Mouse (Mus musculus) ovary, adult 10 weeks (tissue): ENCODE data around the gene Gm10964. TPM values are rescaled to one million over a fixed set of nuclear protein-coding genes. Genes with fewer than 3 reads are reported as not detected.

Experiments
- polyA plus RNA-seq: library from polyadenylated mRNA; stranded (reverse); fragments of 350-450 nt; fragmentation: Illumina TruSeq; extraction: RNeasy Lipid Tissue Mini Kit (QIAGEN cat#74804); gene quantifications from one replicate; pipeline ENCODE4 v1.2.3, GENCODE M21; 2014

Gene Gm10964
- not detected for polyA plus RNA-seq

GRCm38 (mm10) chr3:103739329-103739728 is at the start of gene Gm10964:
Gm10964 (plus strand) TSS chr3:103739366.

DNA sequence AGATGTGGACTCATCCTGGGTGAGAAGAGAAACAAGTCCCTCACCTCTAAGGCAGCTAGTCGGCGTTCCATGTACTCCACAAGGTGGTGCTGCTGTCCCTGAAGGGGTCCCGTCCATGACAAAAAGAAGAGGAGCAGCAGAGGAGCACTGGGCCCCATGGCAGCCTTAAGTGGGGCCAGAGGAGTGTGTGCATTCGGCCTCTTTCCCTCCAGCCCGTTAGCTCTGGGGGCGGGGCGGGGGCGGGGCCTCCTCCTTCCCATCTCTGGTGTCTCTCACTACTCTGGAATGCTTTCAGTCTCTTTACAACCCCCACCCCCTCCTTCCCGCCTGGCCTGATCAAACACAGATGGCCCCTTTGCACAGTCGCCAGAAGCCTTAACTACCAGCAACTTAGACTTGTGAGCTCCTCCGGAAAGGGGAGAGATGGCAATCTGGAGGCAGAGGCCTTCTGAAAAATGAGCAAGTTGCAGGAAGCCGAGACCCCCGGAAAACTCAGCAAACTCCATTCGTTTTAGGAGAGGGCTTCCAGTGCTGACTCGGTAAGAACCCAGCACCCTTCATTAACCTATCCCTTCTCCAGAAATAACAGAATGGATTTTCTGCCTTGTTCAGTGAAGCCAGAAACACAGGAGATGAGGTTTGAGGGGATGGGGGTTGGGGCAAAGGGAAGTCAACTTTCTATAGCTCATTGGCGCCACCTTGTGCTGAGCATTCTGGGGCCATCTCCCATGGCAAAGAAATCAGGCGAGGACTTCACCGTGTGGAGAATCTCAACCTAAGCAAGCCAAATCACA is 1.2 kb upstream of the Gm10964 start, which contains the start of gene Olfml3:
TSS of gene Olfml3 (minus strand) at position 224 of the 794 bp plus-strand sequence.

GRCm38 (mm10) chr3:103791230-103792110 is 52.3 kb downstream of the Gm10964 start, which contains the start of gene Hipk1:
Hipk1 (minus strand) TSS chr3:103791563.

Other genes with a start within 250 kb of the Gm10964 start
- 0.20 TPM for gene Syt6, start 164.1 kb upstream of the Gm10964 start, polyA plus RNA-seq
- 0.23 TPM for gene Atg4a-ps, start 93.3 kb upstream of the Gm10964 start, polyA plus RNA-seq
- gene Olfml3, start 1.4 kb upstream of the Gm10964 start, polyA plus RNA-seq: 16.2 TPM
- 103 TPM for gene Hipk1, start 52.2 kb downstream of the Gm10964 start, polyA plus RNA-seq
- 11.6 TPM for gene Dclre1b, start 70.1 kb downstream of the Gm10964 start, polyA plus RNA-seq
- gene Ap4b1, start 70.2 kb downstream of the Gm10964 start, polyA plus RNA-seq: 7.8 TPM
- not detected for gene Gm43064, start 70.2 kb downstream of the Gm10964 start, polyA plus RNA-seq
- 0.83 TPM for gene Bcl2l15, start 93.2 kb downstream of the Gm10964 start, polyA plus RNA-seq
- 62.3 TPM for gene Ptpn22, start 120.4 kb downstream of the Gm10964 start, polyA plus RNA-seq
- gene Rsbn1, start 174.8 kb downstream of the Gm10964 start, polyA plus RNA-seq: 79.2 TPM
- 43.4 TPM for gene Phtf1, start 228.7 kb downstream of the Gm10964 start, polyA plus RNA-seq